Mouse (Mus musculus) urinary bladder, adult 2 months (tissue): ENCODE measurements around the gene Btbd6. TPM values are rescaled to one million over a fixed set of nuclear protein-coding genes. Genes with fewer than 3 reads are reported as not detected.

ENCODE experiments used
- DNase-seq: peaks from one replicate; pipeline ENCODE4 v3.0.0; 2022; ENCODE audit warnings: low spot score
- polyA plus RNA-seq: library from polyadenylated mRNA; depleted of rRNA; stranded (reverse); fragments of >200 nt; gene quantifications from 2 replicates; pipeline ENCODE4 v1.2.3, GENCODE M21; 2012; rRNA removed

The Btbd6 gene
- 23.9 and 26.8 TPM in 2 replicates for polyA plus RNA-seq

DNA sequence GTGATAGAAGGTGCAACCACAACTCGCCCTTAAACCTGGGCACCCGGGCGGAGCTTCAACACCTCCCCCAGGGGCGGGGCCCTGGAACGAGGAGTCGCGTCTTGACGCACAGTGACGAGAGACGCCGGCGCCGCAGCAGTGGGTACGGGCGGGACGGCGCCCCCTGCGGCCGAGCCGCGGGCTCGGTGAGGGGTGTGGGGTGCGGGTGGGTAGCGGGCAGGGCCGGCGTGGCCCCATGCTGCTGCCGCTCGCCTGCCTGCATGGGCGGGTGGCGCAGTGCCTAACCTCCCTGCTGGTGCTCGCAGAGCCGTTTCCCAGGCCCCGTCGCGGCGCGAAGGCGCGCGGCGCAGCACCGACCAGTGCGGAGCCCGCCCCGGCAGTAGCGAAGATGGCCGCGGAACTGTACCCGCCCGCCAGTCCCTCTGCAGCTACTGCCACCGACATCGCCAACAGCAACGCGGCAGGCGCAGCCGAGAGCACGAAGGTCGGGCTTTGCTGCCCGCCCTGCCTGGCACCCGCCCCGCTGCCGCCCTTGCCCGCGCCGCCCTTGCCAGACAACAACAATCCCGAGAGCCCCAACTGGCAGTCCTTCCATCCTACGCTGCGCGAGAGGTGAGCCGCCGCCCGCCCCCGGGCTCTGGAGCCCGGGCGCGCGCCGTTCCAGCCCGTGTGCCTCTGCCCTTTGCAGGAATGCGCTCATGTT, at the start of gene Btbd6:
TSS of gene Btbd6 (plus strand) at position 112 of the 703 bp plus-strand sequence.
- peak; percentile 80 for DNase-seq

DNA sequence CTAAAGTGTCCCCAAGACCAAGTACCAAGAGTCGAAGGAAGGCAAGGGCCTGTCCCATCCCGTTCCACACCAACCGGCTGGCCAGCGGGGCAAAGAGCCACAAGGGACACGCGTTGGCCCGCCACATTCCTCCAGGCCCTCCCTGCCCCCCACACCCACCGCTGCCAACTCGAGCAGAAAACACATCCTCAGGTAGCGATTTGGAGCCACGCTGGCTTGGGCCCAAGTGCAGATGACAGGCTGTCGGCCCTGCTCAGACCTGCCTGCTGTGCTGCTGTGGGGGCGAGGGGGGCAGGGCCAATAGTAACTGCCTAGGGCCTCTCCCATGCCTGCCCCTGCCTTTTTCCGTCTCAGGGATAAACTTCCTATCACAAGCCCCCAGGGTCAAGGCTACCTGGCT, 49.0 kb upstream of the Btbd6 start:
- DNase-seq: peak; percentile 53

DNA sequence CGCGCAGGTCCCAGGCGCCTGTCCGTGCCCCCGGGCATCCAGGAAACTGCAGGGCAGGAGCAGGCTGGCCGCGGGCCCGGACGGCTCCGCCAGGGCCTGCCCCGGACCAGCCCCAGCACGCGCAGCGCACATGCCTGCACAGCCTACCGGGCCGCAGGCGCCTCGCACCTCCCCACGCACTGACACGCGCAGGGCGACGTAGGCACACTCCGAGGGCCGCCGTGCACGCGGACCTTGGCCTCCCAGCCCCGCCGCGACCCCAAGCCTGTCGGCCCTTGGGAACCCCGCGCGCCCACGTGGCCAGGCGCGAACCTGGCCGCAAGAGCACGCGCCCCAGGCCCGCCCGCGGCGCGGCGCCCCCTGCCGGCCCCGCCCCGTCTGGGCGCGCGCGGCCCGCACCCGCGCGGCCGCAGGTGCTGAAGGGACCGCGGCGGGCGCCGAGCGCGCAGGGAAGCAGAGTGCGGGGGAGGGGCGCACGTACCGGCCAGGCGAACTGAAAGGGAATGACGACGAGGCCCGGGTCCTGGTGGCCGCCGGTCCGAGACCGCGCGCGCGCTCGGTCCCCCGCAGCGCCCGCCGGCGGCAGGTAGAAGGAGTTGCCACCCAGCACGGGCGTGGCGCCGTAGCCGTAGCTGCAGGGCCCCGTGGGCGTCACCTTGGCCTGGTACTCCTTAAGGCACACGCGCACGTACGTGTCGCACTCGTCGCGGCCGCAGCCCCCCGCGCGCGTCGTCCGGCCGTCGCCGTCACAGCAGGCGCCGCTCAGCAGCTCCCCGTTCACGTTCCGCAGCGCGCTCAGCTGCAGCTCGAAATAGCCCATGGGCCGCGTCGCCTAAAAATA, 47.7 kb upstream of the Btbd6 start:
- peak; percentile 83 for DNase-seq

DNA sequence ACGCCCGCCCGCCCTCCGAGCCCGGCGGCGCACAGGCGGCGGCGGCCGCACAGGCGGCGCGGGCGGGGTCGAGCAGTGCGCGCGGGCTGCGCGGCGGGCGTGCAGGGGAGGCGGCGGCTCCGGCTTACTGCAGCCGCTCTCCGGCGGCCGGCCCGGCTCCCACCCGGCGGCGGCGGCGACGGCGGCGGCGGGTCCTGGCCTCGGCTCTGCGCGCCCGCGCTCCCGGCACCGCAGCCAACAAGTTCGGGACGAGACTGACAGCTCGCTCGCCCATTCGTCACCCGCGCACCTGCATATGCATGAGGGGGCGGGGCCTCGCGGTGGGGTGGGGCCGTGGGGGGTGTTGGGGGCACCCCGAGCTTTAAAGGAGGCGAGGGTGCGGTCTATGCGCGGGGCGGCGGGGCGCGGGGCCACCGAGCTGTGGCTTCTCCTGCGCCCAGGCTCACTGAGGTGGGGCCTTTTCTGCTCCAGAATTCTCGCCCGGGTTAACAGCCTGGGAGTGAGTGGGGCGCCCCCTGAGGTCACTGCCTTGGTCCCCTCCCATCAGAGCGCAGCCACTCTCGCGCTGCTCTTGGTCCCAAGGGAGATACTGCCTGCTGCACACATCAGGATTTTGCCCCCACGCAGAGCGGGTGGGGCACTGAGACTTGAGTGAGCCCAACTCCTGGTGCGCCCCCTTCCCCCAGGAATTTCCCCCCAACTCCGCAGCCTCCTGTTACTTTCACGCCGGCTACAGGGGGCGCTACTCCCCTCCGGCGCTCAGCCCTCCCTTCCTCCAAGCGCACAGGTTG, 46.5 kb upstream of the Btbd6 start, which contains the start of gene Jag2:
TSS of gene Jag2 (minus strand) at position 215 of the 791 bp plus-strand sequence.
- peak; percentile 60 for DNase-seq

DNA sequence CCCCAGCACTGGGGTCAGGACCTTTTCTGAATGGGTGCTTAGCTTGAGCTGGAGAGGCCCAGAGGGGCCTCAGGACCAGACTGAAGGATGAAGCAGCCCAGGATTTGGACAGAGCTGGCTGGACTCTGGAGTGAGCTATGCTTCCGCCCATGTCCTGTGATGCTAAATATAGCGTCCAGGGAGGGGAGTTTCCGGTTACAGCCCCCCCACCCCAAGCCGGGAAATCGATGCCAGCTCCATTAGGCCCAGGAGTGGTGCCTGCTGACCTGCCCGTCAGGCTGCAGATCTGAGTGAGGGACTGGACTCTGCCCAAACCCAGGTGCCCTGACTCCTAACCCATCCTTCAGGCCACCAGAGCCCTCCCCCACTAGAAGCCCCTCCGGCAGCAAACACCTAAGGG, 43.6 kb upstream of the Btbd6 start:
- DNase-seq: no peak

DNA sequence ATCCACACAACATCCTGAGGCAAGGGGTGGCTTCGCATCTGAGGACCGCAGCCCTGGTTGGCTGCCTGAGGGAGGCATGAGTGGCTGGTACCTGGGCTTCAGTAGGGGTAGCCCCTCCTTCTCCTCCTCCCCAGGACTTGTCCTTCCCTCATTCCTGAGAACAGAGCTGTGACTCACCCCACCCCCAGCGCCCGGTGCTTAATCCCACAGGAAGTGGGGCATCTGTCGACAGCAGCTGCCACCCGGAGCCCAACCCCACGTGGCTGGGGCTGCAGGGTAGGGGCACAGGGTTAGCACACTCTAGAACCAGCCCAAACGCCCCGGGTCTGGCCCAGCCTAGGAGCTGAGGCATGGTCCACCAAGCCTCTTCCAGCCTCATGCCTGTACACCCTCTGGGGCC, 38.4 kb upstream of the Btbd6 start:
- no peak for DNase-seq

DNA sequence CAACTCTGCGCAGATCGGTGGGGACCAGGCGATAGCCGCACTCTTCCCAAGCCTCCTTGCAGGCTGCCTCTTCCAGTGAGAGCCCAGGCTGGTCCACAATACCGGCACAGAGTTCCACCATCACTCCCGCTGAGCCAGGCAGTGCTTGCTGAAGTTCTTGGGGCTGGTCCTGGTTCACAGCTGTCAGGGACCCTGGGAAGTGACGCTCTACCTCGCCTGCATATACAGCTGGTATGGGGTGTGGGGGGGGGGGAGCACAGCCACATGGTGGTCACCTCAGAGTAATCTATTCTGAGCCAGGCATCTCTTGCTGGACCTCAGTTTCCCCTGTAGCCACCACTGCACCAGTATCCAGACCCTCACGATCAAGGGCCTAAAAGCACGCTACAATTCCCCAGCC, 37.9 kb upstream of the Btbd6 start:
- no peak for DNase-seq

DNA sequence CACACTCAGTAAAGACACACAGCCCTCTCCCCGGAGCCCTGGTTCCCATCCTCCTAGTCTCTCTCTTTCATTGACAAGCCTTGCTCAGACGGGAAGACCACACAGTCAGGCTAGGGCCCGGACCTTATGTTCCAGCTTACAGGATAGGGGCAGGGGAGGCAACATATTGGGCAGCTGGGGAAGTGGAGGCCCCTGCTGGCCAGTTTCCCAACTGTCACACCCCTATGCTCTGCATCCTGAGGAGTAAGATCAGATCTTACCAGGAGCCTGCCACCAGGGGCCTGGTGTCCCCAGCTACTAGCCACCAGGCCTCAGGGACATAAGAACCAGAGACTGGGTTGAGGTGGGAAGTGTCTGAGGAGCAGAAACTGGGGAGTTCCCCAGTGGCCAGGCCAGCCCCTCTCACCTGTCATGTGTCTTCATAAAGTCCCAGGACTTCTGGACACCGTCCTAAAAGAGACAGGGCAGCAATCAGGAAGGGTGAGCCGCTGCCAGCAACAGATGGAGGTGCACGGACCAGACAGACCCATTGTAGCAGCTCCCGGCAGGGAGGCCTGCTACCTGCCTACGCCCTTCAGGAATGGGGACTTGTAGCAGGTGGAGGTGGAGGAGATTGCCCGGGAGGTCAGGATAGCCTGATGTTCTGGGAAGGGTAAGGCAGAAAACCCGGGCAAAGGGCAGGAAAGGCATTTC, 37.3 kb upstream of the Btbd6 start:
- no peak for DNase-seq

DNA sequence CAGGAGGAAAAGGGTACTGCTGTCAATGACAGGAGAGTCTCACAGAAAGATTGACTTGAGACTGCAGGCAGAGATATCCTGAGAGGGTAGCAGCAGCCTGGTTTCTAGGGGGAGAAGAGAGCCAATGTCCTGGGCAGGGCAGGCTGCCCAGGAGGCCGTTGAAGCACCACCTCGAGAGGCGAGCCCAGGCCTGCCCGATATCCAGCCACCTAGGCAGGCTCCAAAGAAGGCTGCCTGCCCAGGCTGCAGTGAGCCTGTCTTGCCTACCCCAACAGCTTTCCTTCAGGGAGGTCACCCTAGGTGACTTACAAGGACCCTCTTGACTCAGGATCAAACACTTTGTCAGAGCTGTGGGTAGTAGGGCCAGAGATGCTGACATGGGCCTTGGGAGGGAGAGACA, 36.0 kb upstream of the Btbd6 start:
- no peak for DNase-seq

DNA sequence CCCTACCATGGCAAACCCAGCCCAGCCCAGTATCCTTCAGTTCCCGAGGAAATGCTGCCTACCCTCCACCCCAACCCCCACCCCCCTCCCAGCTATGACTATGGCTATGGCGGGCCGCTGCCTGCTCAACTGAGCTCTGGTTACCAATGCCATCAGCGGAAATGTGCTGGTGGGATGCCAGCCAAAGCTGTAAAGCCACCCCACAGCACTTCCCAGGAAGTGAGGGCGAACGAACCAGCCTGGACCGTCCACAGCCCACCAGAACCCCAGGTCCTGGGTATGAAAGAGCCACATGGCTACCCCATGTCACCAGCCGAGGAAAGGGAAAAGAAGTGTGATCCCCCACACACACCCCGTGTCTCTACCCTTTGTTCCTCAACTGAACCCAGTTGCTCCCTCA, 35.6 kb upstream of the Btbd6 start:
- no peak for DNase-seq

DNA sequence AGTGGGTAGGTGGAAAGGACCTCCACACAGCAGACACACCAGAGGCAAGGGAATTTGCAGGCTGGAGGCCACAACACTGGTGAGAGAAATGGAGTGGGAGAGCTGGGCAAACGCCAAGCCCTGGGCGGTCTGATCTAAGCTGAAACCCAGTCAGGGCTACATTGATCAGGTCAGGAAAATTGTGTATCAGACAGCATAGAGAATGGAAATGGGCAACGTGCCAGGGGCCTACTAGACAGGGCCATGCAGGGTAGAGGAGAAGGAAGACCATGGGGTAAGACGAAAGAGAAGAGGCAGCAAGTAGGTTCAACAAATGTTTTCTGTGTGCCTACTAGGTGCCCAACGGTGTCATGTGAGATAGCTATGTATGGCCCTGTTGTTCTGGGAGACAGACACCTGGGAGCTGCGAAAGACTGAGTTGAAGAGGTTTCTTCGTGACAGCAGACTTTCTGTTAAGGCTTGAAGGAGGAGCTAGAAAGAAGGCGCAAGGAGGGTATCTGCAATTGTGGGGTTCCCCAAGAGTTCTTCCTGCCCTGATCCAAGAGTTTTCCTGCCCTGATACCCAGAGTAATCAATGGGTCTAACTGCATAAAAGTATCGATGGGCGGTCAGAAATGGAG, 35.0 kb upstream of the Btbd6 start:
- no peak for DNase-seq

DNA sequence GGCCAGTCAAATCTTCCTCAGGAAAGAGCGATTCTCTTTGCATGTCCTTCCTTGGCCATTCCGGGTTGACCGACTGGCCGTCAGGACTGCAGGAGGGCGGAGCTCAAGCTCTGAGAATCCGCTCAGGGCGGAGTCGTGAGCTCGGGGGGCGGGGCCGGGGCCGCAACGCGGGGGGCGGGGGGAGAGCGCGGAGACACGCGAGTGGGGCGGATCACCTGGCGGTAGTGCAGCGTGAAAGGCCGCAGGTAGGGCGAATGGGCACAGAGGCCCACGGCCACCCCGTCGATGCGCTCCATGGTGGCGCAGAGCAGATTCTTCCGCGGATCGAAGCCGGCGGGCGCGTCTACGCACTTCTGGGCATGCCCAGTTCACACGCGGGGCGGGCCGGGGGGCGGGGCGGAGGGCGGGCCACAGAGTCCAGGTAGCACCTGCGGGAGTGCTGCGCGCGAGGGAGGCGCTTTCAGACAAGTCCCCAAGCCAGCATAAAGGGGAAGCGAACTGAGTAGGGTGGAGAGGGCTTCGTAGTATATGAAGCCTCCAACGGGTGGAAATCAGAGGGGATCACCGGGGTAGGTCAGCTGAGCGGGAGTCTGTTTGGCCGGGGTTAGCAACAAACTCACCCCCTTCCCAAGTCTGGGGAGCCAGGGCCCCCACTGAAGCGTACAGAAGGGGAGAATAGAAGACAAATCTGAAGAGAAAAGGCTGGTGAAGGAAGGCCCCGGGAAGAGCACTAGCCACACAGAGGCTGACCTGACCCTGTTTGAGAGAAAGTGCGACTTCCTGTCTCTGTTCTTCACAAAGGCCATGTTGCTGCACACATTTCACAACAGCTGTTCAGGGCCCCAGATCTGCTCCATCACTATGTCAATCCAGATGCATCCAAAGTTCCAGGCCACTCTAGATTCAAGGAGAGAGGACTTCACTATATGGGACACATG, 34.2 kb upstream of the Btbd6 start, which contains the start of gene Nudt14:
TSS of gene Nudt14 (minus strand) at position 349 of the 938 bp plus-strand sequence.
- peak; percentile 75 for DNase-seq

DNA sequence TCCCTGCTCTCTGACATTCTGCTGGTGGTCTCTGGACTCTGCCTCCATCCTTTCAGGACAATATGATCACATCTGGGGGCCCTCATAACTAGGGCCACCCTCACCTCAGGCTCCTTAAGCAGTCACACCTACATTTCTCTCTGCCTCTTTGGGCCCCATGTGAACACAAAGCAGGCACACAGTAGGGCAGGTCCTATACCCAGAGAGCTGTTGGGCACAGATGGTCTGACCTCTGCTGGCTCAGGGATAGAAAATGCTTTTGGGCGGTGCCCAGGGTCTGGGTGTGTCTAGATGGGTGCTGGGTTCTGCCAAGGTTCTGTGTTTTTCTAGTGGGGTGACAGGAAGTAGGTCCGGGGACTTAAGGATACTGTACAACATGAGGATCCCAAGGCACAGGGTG, 32.6 kb upstream of the Btbd6 start:
- DNase-seq: no peak

DNA sequence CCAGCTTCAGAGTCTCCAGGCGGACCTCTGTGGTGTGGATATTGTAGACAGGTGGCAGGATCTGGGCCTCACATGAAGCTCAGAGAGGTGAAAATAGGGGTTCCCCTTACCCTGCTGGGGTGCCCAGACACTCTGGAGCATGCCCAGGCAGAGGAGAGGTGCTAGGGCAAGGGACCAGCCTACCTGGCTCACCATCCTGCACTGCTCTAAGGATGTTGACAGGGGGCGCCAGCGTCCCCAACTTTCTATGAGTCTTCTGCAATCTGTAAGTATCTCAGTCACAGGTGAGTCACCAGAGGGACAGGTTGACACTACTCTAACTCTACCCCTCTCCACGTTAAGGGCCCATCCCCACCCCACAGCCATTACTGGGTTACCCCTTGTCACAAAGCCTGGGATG, 29.0 kb upstream of the Btbd6 start:
- no peak for DNase-seq

DNA sequence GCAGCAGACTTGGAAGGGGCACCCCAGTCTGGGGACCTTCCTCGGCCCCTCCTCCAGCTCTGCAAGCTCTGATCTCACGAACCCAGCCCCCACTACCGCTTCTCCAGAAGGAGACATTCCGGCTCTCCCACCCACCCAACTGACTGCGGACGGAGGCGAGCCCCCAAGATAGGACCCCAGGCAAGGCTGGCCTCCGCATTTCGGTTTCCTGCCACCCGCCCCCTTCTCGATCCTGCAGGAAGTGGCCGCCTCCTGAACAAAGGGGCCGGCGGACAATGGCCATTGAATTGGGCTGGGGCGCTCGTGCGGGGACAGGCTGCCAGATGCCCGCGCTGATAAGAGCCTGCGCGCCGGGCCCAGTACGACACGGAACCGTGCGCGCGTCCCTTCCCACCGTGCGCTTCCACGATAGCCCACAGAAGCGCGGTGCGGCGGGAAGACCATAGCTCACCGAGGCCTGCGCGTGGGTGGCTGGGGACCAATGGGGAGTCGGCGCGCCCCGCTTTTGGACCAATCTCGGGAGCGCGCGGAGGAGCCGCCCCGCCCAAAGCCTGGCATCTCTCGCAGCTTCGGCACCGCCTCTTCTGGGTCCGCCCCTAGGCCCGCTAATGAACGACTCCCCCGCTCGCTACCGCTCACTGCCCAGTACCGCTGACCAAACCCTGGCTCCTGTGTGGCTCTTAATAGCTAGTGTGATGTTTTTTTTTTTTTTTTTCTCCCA, 26.1 kb upstream of the Btbd6 start:
- DNase-seq: peak; percentile 79

DNA sequence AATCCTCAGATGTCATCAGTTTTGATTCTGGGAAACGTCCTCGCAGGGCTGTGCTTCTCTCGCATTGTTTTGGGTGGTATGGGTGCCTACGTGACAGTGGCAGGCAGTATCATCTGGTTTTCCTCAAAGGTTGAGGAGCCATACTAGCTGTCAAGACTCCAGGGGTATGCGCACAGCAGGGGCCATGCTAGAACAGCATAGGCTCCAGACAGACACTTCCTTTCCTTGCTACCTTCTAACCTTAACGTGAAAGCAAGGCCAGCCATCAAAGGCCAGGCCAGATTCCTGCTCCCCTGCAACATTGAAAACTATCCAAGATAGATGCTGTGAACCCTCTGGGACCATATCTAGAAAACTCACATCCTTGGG, 25.5 kb upstream of the Btbd6 start:
- no peak for DNase-seq

DNA sequence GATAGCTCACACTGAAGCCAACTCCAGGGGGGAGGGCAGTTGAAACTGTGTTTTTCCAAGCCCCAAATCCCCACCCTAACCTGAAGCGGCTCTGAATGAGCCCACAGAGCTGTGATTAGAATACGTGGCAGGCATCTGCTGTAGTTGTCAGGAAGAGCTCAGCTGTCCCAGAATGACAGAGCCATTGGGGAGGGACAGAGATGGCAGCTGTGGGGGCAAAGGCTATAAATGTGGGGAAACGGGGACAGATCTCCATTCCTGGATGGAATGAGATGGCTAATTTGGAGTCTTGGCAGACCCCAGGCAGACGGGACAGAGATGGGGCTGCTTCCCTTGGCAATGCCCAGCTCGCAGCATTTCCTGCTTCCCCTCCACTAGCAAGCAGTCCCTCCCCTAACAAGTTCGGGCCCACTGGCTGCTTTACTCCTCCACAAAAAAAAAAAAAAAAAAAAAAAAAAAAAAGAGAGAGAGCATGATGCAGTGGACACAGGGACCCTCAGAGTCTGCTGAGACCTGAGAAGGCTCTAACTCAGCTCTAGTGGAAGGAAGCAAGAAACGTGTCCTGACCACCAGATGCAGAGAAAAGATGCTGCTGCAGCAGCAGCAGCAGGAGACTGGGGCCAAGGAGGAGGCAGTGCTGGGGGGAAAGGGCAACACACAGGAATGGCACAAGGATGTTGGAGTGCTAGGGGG, 25.0 kb upstream of the Btbd6 start:
- DNase-seq: no peak

DNA sequence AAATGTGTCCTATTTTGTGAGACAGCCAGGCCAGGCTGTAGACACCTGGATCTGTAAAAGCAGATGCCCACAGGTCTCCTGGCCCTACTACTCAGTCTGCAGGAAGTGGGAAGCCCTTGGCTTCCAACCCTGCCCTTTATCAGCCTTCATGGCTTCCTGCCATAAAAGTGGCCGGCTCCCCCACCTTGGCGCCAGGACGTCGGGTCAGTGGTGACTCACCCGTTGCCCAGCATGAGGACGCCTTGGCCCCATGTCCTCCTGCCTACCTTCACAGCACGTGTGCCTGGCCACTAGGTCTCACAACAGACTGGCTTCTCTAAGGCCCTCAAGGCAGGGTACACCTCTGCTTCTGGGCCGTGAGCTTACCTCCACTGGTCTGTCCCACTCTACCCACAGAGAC, 23.8 kb upstream of the Btbd6 start:
- DNase-seq: peak; percentile 56
